Comparison of ENCODE assay signal across 18 mouse cellular contexts in the genomic region with DNA sequence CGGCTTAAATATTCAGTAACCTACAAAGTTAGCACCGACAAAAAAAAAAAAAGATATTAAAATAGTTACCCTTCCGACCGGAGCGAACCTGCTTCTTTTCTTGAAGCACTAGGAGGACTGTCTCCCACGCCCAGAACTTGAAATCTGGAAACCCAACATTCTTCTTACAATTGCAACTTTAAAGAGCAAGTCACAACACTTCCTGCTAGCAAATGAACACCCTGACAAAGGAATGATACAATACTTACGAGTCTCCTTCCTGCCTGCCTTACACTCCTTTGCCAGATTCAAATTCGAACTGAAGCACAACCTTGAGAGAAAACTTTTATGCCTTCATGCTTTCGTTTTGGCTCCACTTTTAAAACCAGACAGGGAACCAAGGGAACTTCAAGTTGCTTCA. TPM values are rescaled to one million over a fixed set of nuclear protein-coding genes. Genes with fewer than 3 reads are reported as not detected.
A peak's percentile ranks its signal among the peaks of the same experiment; 100 is the strongest.
DNase-seq lines count a peak whose midpoint lies in the region; ATAC-seq lines count a peak whose summit lies in the region.
"Had no signal": no experiment of that assay in that cellular context is flagged by ENCODE, and none has a peak within 500 bp of the region (broad histone marks: within the 10 kb centered on the region; RNA-seq: fewer than 3 reads in every experiment).

No protein-coding gene starts in this region.

- intact Hi-C loops in heart, postnatal 14 days (cut with DNase I), result no loop called here

- no peak overlapping the region; the same call in 1 of the 2 replicates for H3K27ac ChIP-seq in embryonic facial prominence, embryonic 14.5 days (replicated peaks; ENCODE audit: low read depth, low read length)
- H3K27ac ChIP-seq in embryonic facial prominence, embryonic 10.5 days (replicated peaks), result no peak overlapping the region
- H3K27ac ChIP-seq in heart, embryonic 16.5 days (ENCODE audit: low read length), result peak overlapping the region; percentile 80
- H3K27ac ChIP-seq in limb, embryonic 15.5 days, result peak overlapping the region; percentile 38; the same call in 1 of the 2 replicates
- no peak overlapping the region for H3K27ac ChIP-seq in limb, embryonic 10.5 days
- no peak overlapping the region for H3K27ac ChIP-seq in liver, embryonic 11.5 days (ENCODE audit: low read depth, low read length)
- H3K27ac ChIP-seq: forebrain, embryonic 15.5 days; hindbrain, embryonic 15.5 days; liver, embryonic 14.5 days; midbrain, embryonic 12.5 days had no signal

- 59% methylated on average over 9 of the region's 9 CpGs for WGBS in embryonic facial prominence, embryonic 14.5 days
- 75% methylated on average over 9 of the region's 9 CpGs for WGBS in embryonic facial prominence, embryonic 10.5 days
- 43% methylated on average over 9 of the region's 9 CpGs for WGBS in heart, embryonic 16.5 days
- 57% methylated on average over 9 of the region's 9 CpGs for WGBS in limb, embryonic 15.5 days
- 82% methylated on average over 9 of the region's 9 CpGs for WGBS in limb, embryonic 10.5 days
- 76% methylated on average over 9 of the region's 9 CpGs for WGBS in liver, embryonic 11.5 days

- no peak overlapping the region for H3K9ac ChIP-seq in embryonic facial prominence, embryonic 14.5 days (ENCODE audit: low read depth, low read length)
- H3K9ac ChIP-seq in heart, embryonic 16.5 days (ENCODE audit: low read length), result peak overlapping the region; percentile 24; the same call in 1 of the 2 replicates
- H3K9ac ChIP-seq in limb, embryonic 15.5 days, result no peak overlapping the region
- H3K9ac ChIP-seq in liver, embryonic 11.5 days (ENCODE audit: low read depth, low read length), result no peak overlapping the region
- H3K9ac ChIP-seq: forebrain, embryonic 15.5 days; hindbrain, embryonic 15.5 days; liver, embryonic 14.5 days; midbrain, embryonic 12.5 days had no signal

- H3K9me3 ChIP-seq in embryonic facial prominence, embryonic 14.5 days (ENCODE audit: control insufficient read depth, low read length), result no peaks in the 10 kb centered on the region
- no peaks in the 10 kb centered on the region for H3K9me3 ChIP-seq in embryonic facial prominence, embryonic 10.5 days
- H3K9me3 ChIP-seq in heart, embryonic 16.5 days (replicated peaks; ENCODE audit: control insufficient read depth, low read length), result no peaks in the 10 kb centered on the region
- no peaks in the 10 kb centered on the region for H3K9me3 ChIP-seq in limb, embryonic 15.5 days
- H3K9me3 ChIP-seq in limb, embryonic 10.5 days (replicated peaks), result no peaks in the 10 kb centered on the region
- H3K9me3 ChIP-seq in liver, embryonic 11.5 days (ENCODE audit: control insufficient read depth, low read length), result no peaks in the 10 kb centered on the region
- H3K9me3 ChIP-seq: forebrain, embryonic 15.5 days; G1E; hindbrain, embryonic 15.5 days; midbrain, embryonic 12.5 days had no signal

- DNase-seq in embryonic facial prominence, embryonic 14.5 days (ENCODE audit: low spot score), result peak; percentile 30
- no peak for DNase-seq in embryonic facial prominence, embryonic 10.5 days (ENCODE audit: low spot score)
- DNase-seq in heart, postnatal 14 days, result no peak
- no peak for DNase-seq in limb, embryonic 10.5 days (ENCODE audit: low spot score)
- peak; percentile 28 for DNase-seq in lung, postnatal 36 days
- DNase-seq in liver, embryonic 11.5 days (ENCODE audit: low spot score), result no peak
- DNase-seq: cerebellum, postnatal 14 days; embryo, embryonic 11 days; thymus, adult 2 months had no signal

- ATAC-seq in embryonic facial prominence, embryonic 14.5 days (ENCODE audit: low read depth), result no peak
- ATAC-seq in heart, embryonic 16.5 days (replicated peaks; ENCODE audit: extremely low read depth, insufficient read depth, low FRiP score), result no peak
- no peak for ATAC-seq in limb, embryonic 15.5 days (ENCODE audit: insufficient number of reproducible peaks, low FRiP score, low TSS enrichment, low read depth)
- no peak for ATAC-seq in liver, embryonic 11.5 days (replicated peaks; ENCODE audit: low FRiP score)
- ATAC-seq: CD4-positive, CD25-positive, alpha-beta regulatory T cell, adult 4 months; forebrain, embryonic 15.5 days; intestine, postnatal 0 days had no signal

- H3K4me1 ChIP-seq in embryonic facial prominence, embryonic 14.5 days (ENCODE audit: control insufficient read depth, insufficient read depth, low read length), result no peaks in the 10 kb centered on the region
- H3K4me1 ChIP-seq in embryonic facial prominence, embryonic 10.5 days, result no peaks in the 10 kb centered on the region
- H3K4me1 ChIP-seq in heart, embryonic 16.5 days (ENCODE audit: control insufficient read depth, insufficient read depth, low read length), result no peaks in the 10 kb centered on the region
- no peaks in the 10 kb centered on the region for H3K4me1 ChIP-seq in limb, embryonic 15.5 days
- H3K4me1 ChIP-seq in limb, embryonic 10.5 days, result no peaks in the 10 kb centered on the region
- no peaks in the 10 kb centered on the region for H3K4me1 ChIP-seq in liver, embryonic 11.5 days (replicated peaks; ENCODE audit: control insufficient read depth, insufficient read depth, low read length)
- H3K4me1 ChIP-seq: forebrain, embryonic 15.5 days; hindbrain, embryonic 15.5 days; midbrain, embryonic 12.5 days had no signal

- H3K36me3 ChIP-seq in embryonic facial prominence, embryonic 14.5 days (ENCODE audit: control insufficient read depth, insufficient read depth, low read length), result no peaks in the 10 kb centered on the region
- no peaks in the 10 kb centered on the region for H3K36me3 ChIP-seq in embryonic facial prominence, embryonic 10.5 days (replicated peaks)
- peaks cover 2% of the 10 kb centered on the region; the same call in 1 of the 2 replicates for H3K36me3 ChIP-seq in heart, embryonic 16.5 days (ENCODE audit: control insufficient read depth, insufficient read depth)
- no peaks in the 10 kb centered on the region for H3K36me3 ChIP-seq in limb, embryonic 15.5 days
- no peaks in the 10 kb centered on the region for H3K36me3 ChIP-seq in limb, embryonic 10.5 days
- H3K36me3 ChIP-seq in liver, embryonic 11.5 days (ENCODE audit: control insufficient read depth, insufficient read depth, low read length), result no peaks in the 10 kb centered on the region
- H3K36me3 ChIP-seq: forebrain, embryonic 15.5 days; G1E; hindbrain, embryonic 15.5 days; midbrain, embryonic 12.5 days had no signal

- peaks cover 7% of the 10 kb centered on the region for H3K27me3 ChIP-seq in embryonic facial prominence, embryonic 14.5 days (replicated peaks; ENCODE audit: control insufficient read depth, insufficient read depth, low read length)
- H3K27me3 ChIP-seq in embryonic facial prominence, embryonic 10.5 days (replicated peaks; ENCODE audit: low read depth, poor library complexity, severe bottlenecking), result no peaks in the 10 kb centered on the region; the same call in 1 of the 2 replicates
- H3K27me3 ChIP-seq in heart, embryonic 16.5 days (ENCODE audit: control insufficient read depth, insufficient read depth, low read length), result no peaks in the 10 kb centered on the region
- H3K27me3 ChIP-seq in limb, embryonic 15.5 days, result no peaks in the 10 kb centered on the region
- H3K27me3 ChIP-seq in limb, embryonic 10.5 days (ENCODE audit: low read depth, poor library complexity, severe bottlenecking), result no peaks in the 10 kb centered on the region
- no peaks in the 10 kb centered on the region for H3K27me3 ChIP-seq in liver, embryonic 11.5 days (replicated peaks; ENCODE audit: control insufficient read depth, insufficient read depth, low read length)
- H3K27me3 ChIP-seq: forebrain, embryonic 15.5 days; hindbrain, embryonic 15.5 days; midbrain, embryonic 12.5 days had no signal

- 0 out of 2 replicates have a peak overlapping the region, but pooled peaks have one; percentile 2 for H3K4me2 ChIP-seq in embryonic facial prominence, embryonic 14.5 days (ENCODE audit: low read depth, low read length)
- peak overlapping the region; percentile 44 for H3K4me2 ChIP-seq in heart, embryonic 16.5 days (ENCODE audit: low read depth, low read length)
- no peak overlapping the region for H3K4me2 ChIP-seq in limb, embryonic 15.5 days
- H3K4me2 ChIP-seq in liver, embryonic 11.5 days, result no peak overlapping the region
- H3K4me2 ChIP-seq: forebrain, embryonic 15.5 days; hindbrain, embryonic 15.5 days; midbrain, embryonic 12.5 days had no signal

- H3K4me3 ChIP-seq in embryonic facial prominence, embryonic 14.5 days (ENCODE audit: low read depth, low read length), result no peak overlapping the region
- H3K4me3 ChIP-seq in embryonic facial prominence, embryonic 10.5 days, result no peak overlapping the region
- peak overlapping the region; percentile 15 for H3K4me3 ChIP-seq in heart, embryonic 16.5 days (ENCODE audit: low read length)
- no peak overlapping the region for H3K4me3 ChIP-seq in limb, embryonic 15.5 days
- no peak overlapping the region for H3K4me3 ChIP-seq in limb, embryonic 10.5 days
- H3K4me3 ChIP-seq in liver, embryonic 11.5 days (ENCODE audit: low read depth, low read length), result no peak overlapping the region
- H3K4me3 ChIP-seq: forebrain, embryonic 15.5 days; hindbrain, embryonic 15.5 days; midbrain, embryonic 12.5 days had no signal

RNA-seq across cellular contexts. Expression of a gene that starts 32.1 kb away (rescaled TPM):
- polyA plus RNA-seq in embryonic facial prominence, embryonic 14.5 days (2014; fragmentation: Nextera tagmentation; extraction: Ambion mirVana), result 117 and 123 TPM in 2 replicates
- polyA plus RNA-seq in embryonic facial prominence, embryonic 10.5 days (2016; fragmentation: Nextera tagmentation; extraction: Ambion mirVana), result 72.4 and 73.1 TPM in 2 replicates
- polyA plus RNA-seq in heart, embryonic 16.5 days (2015; fragmentation: Nextera tagmentation; extraction: Ambion mirVana), result 61.3 and 68.4 TPM in 2 replicates
- total RNA-seq in heart, postnatal 14 days (2021), result 10 to 100 TPM; 54.5 to 59.5 TPM
- 122 and 126 TPM in 2 replicates for polyA plus RNA-seq in limb, embryonic 15.5 days (2015; fragmentation: Nextera tagmentation; extraction: Ambion mirVana)
- 54.3 and 67.7 TPM in 2 replicates for polyA plus RNA-seq in limb, embryonic 10.5 days (2016; fragmentation: Nextera tagmentation; extraction: Ambion mirVana)
- polyA plus RNA-seq in liver, embryonic 11.5 days (2014; fragmentation: Nextera tagmentation; extraction: Ambion mirVana), result 52.0 and 55.1 TPM in 2 replicates
- total RNA-seq: G1E had no signal
- polyA plus RNA-seq: G1E had no signal

Comparison
In these comparisons a context has a peak if more than half of its experiments do, and no peak if none do; other contexts are left out.
1. DNase-seq: peak in embryonic facial prominence, embryonic 14.5 days (single experiment) and lung, postnatal 36 days (single experiment); none in embryonic facial prominence, embryonic 10.5 days (single experiment), heart, postnatal 14 days (0 of 2), limb, embryonic 10.5 days (single experiment) and liver, embryonic 11.5 days (single experiment).
2. H3K27ac ChIP-seq: peak in heart, embryonic 16.5 days (single experiment) and limb, embryonic 15.5 days (single experiment); none in embryonic facial prominence, embryonic 14.5 days (single experiment), embryonic facial prominence, embryonic 10.5 days (single experiment), limb, embryonic 10.5 days (single experiment) and liver, embryonic 11.5 days (single experiment).
3. H3K4me2 ChIP-seq: peak in embryonic facial prominence, embryonic 14.5 days (single experiment) and heart, embryonic 16.5 days (single experiment); none in limb, embryonic 15.5 days (single experiment) and liver, embryonic 11.5 days (single experiment).